Mouse (Mus musculus) stomach, embryonic 15.5 days (tissue): ENCODE measurements around the gene Cdh23. TPM values are rescaled to one million over a fixed set of nuclear protein-coding genes. Genes with fewer than 3 reads are reported as not detected.
"Not testable (repeated sequence)": the region's sequence is repeated elsewhere in the genome, so short reads cannot be mapped to it uniquely, and the experiment has no call there.

ENCODE experiments used
- ATAC-seq: fragments of 200-750 bp; cut with Nextera tagmentation; 2 replicates; pipeline ENCODE4 v1.8.0; 2017; ENCODE audit warnings: low read depth, moderate number of reproducible peaks, moderate TSS enrichment; ENCODE audit not compliant: insufficient read depth, low FRiP score
- H3K27ac ChIP-seq: fragments of 300-500 bp; sonication (generic); 2 replicates; pipeline ENCODE4 v1.5.1; 2015; ENCODE audit warnings: mild to moderate bottlenecking, inconsistent platforms
- H3K27me3 ChIP-seq: fragments of 300-500 bp; sonication (generic); replicated peaks from 2 replicates; pipeline ENCODE4 v1.6.1; 2015; ENCODE audit warnings: inconsistent platforms
- H3K36me3 ChIP-seq: fragments of 300-500 bp; sonication (generic); 2 replicates; pipeline ENCODE4 v1.6.1; 2015; ENCODE audit warnings: inconsistent platforms
- H3K4me1 ChIP-seq: fragments of 300-500 bp; sonication (generic); 2 replicates; pipeline ENCODE4 v1.6.1; 2015; ENCODE audit warnings: inconsistent platforms
- H3K4me2 ChIP-seq: fragments of 300-500 bp; sonication (generic); 2 replicates; pipeline ENCODE4 v1.6.1; 2015; ENCODE audit warnings: mild to moderate bottlenecking, inconsistent platforms
- H3K4me3 ChIP-seq: fragments of 300-500 bp; sonication (generic); replicated peaks from 2 replicates; pipeline ENCODE4 v1.5.1; 2015; ENCODE audit warnings: inconsistent platforms
- H3K9ac ChIP-seq: fragments of 300-500 bp; sonication (generic); 2 replicates; pipeline ENCODE4 v1.6.1; 2015; ENCODE audit warnings: inconsistent platforms
- H3K9me3 ChIP-seq: fragments of 300-500 bp; sonication (generic); 2 replicates; pipeline ENCODE4 v1.6.1; 2016; ENCODE audit warnings: inconsistent platforms
- whole genome bisulfite sequencing: fragments of 180-500 bp; shearing (Covaris S2); methylation state at CpG from one replicate; pipeline ENCODE4 v1.1.7; 2015; 5-methylcytosine and 5-hydroxymethylcytosine counted together
- polyA plus RNA-seq: library from polyadenylated mRNA; unstranded; fragments of >200 nt; fragmentation: Nextera tagmentation; extraction: Ambion mirVana; gene quantifications from 2 replicates; pipeline ENCODE4 v1.2.1, GENCODE M21; 2015

Gene Cdh23
- polyA plus RNA-seq, 1 experiment from 2014 or later = 0.44 TPM

GRCm38 (mm10) chr10:60732397-60732861 is 36.1 kb upstream of the Cdh23 start:
- Histone ChIP-seq H3K27ac (no peak overlapping the region), H3K9ac (no peak overlapping the region), H3K36me3 (no peaks in the 10 kb centered on the region), H3K4me2 (no peak overlapping the region), H3K9me3 (no peaks in the 10 kb centered on the region), H3K4me3 (no peak overlapping the region), H3K27me3 (no peaks in the 10 kb centered on the region), H3K4me1 (0 out of 2 replicates have a peak, but pooled peaks cover 4% of the 10 kb centered on the region)
- ATAC-seq = no peak
- WGBS = 34% methylated on average over 2 of the region's 2 CpGs

GRCm38 (mm10) chr10:60731742-60732141 is 35.5 kb upstream of the Cdh23 start:
- H3K4me2 ChIP-seq = no peak overlapping the region
- no peak for ATAC-seq
- H3K4me3 ChIP-seq = no peak overlapping the region
- no peaks in the 10 kb centered on the region for H3K27me3 ChIP-seq
- no peak overlapping the region for H3K9ac ChIP-seq
- H3K36me3 ChIP-seq = no peaks in the 10 kb centered on the region
- H3K4me1 ChIP-seq = 0 out of 2 replicates have a peak, but pooled peaks cover 4% of the 10 kb centered on the region
- H3K27ac ChIP-seq = no peak overlapping the region
- H3K9me3 ChIP-seq = no peaks in the 10 kb centered on the region
- WGBS = 29% methylated on average over 5 of the region's 5 CpGs

- no peak for ATAC-seq
- Histone ChIP-seq H3K4me2 (no peak overlapping the region), H3K36me3 (no peaks in the 10 kb centered on the region; the same call in 1 of the 2 replicates), H3K9ac (no peak overlapping the region), H3K27ac (no peak overlapping the region), H3K27me3 (no peaks in the 10 kb centered on the region), H3K4me1 (0 out of 2 replicates have a peak, but pooled peaks cover 4% of the 10 kb centered on the region), H3K4me3 (no peak overlapping the region), H3K9me3 (no peaks in the 10 kb centered on the region)
- 34% methylated on average over 5 of the region's 5 CpGs for WGBS
These were observed 31.0 kb upstream of the Cdh23 start for GRCm38 (mm10) chr10:60727301-60727700.

GRCm38 (mm10) chr10:60726896-60727295 is 30.6 kb upstream of the Cdh23 start:
- H3K36me3 ChIP-seq = no peaks in the 10 kb centered on the region; the same call in 1 of the 2 replicates
- 82% methylated on average over 3 of the region's 3 CpGs for WGBS
- H3K27me3 ChIP-seq = no peaks in the 10 kb centered on the region
- H3K4me3 ChIP-seq = no peak overlapping the region
- no peak overlapping the region for H3K27ac ChIP-seq
- no peak for ATAC-seq
- H3K4me1 ChIP-seq = 0 out of 2 replicates have a peak, but pooled peaks cover 4% of the 10 kb centered on the region
- no peaks in the 10 kb centered on the region for H3K9me3 ChIP-seq
- H3K9ac ChIP-seq = no peak overlapping the region
- no peak overlapping the region for H3K4me2 ChIP-seq

GRCm38 (mm10) chr10:60724496-60724895 is 28.2 kb upstream of the Cdh23 start:
- 75% methylated on average over 6 of the region's 6 CpGs for WGBS
- no peak overlapping the region for H3K9ac ChIP-seq

GRCm38 (mm10) chr10:60723345-60723744 is 27.1 kb upstream of the Cdh23 start:
- no peaks in the 10 kb centered on the region for H3K27me3 ChIP-seq
- H3K4me2 ChIP-seq = no peak overlapping the region
- no peaks in the 10 kb centered on the region for H3K9me3 ChIP-seq
- H3K9ac ChIP-seq = no peak overlapping the region
- H3K4me1 ChIP-seq = 0 out of 2 replicates have a peak, but pooled peaks cover 4% of the 10 kb centered on the region
- no peak overlapping the region for H3K4me3 ChIP-seq
- H3K27ac ChIP-seq = no peak overlapping the region
- WGBS = 58% methylated on average over 1 of the region's 1 CpGs
- ATAC-seq = no peak
- no peaks in the 10 kb centered on the region; the same call in 1 of the 2 replicates for H3K36me3 ChIP-seq

More at GRCm38 (mm10) chr10:60724496-60724895, 28.2 kb upstream of the Cdh23 start:
- no peaks in the 10 kb centered on the region for H3K9me3 ChIP-seq
- H3K4me3 ChIP-seq = no peak overlapping the region
- ATAC-seq = no peak
- no peak overlapping the region for H3K27ac ChIP-seq
- H3K27me3 ChIP-seq = no peaks in the 10 kb centered on the region
- no peak overlapping the region for H3K4me2 ChIP-seq
- H3K36me3 ChIP-seq = no peaks in the 10 kb centered on the region; the same call in 1 of the 2 replicates
- 0 out of 2 replicates have a peak, but pooled peaks cover 4% of the 10 kb centered on the region for H3K4me1 ChIP-seq

GRCm38 (mm10) chr10:60721640-60722039 is 25.4 kb upstream of the Cdh23 start:
- WGBS = 60% methylated on average over 12 of the region's 12 CpGs
- Histone ChIP-seq H3K9me3 (no peaks in the 10 kb centered on the region), H3K4me1 (no peaks in the 10 kb centered on the region), H3K4me2 (no peak overlapping the region), H3K27ac (no peak overlapping the region), H3K36me3 (no peaks in the 10 kb centered on the region; the same call in 1 of the 2 replicates), H3K27me3 (no peaks in the 10 kb centered on the region), H3K9ac (no peak overlapping the region), H3K4me3 (no peak overlapping the region)
- no peak for ATAC-seq

GRCm38 (mm10) chr10:60720461-60720860 is 24.2 kb upstream of the Cdh23 start:
- Histone ChIP-seq H3K36me3 (peaks cover 5% of the 10 kb centered on the region; the same call in 1 of the 2 replicates), H3K9me3 (no peaks in the 10 kb centered on the region), H3K4me3 (no peak overlapping the region), H3K4me1 (no peaks in the 10 kb centered on the region), H3K27ac (no peak overlapping the region), H3K27me3 (no peaks in the 10 kb centered on the region), H3K4me2 (no peak overlapping the region), H3K9ac (no peak overlapping the region)
- no peak for ATAC-seq
- WGBS = 80% methylated on average over 5 of the region's 5 CpGs

GRCm38 (mm10) chr10:60718491-60718890 is 22.2 kb upstream of the Cdh23 start:
- Histone ChIP-seq H3K27ac (no peak overlapping the region), H3K4me3 (no peak overlapping the region), H3K9me3 (no peaks in the 10 kb centered on the region), H3K4me2 (no peak overlapping the region), H3K27me3 (no peaks in the 10 kb centered on the region), H3K9ac (no peak overlapping the region), H3K4me1 (no peaks in the 10 kb centered on the region), H3K36me3 (peaks cover 10% of the 10 kb centered on the region)
- WGBS = 95% methylated on average over 2 of the region's 2 CpGs
- ATAC-seq = no peak

GRCm38 (mm10) chr10:60716449-60716848 is 20.2 kb upstream of the Cdh23 start:
- H3K27ac ChIP-seq = no peak overlapping the region
- H3K36me3 ChIP-seq = peaks cover 10% of the 10 kb centered on the region
- no peaks in the 10 kb centered on the region for H3K4me1 ChIP-seq
- H3K4me2 ChIP-seq = no peak overlapping the region
- WGBS = 90% methylated on average over 3 of the region's 3 CpGs
- no peaks in the 10 kb centered on the region for H3K27me3 ChIP-seq
- H3K9me3 ChIP-seq = no peaks in the 10 kb centered on the region
- H3K4me3 ChIP-seq = no peak overlapping the region
- no peak overlapping the region for H3K9ac ChIP-seq
- no peak for ATAC-seq

GRCm38 (mm10) chr10:60712299-60712698 is 16.0 kb upstream of the Cdh23 start:
- not testable (repeated sequence) for H3K27ac ChIP-seq, H3K9me3 ChIP-seq, H3K27me3 ChIP-seq, H3K9ac ChIP-seq, H3K4me2 ChIP-seq, H3K4me1 ChIP-seq, H3K4me3 ChIP-seq, ATAC-seq
- WGBS = 38% methylated on average over 7 of the region's 8 CpGs
- H3K36me3 ChIP-seq = peaks cover 10% of the 10 kb centered on the region

GRCm38 (mm10) chr10:60708837-60709236 is 12.5 kb upstream of the Cdh23 start:
- no peak; the same call in 1 of the 2 replicates for ATAC-seq
- no peaks in the 10 kb centered on the region for H3K36me3 ChIP-seq
- H3K27ac ChIP-seq = no peak overlapping the region
- no peaks in the 10 kb centered on the region for H3K9me3 ChIP-seq
- no peak overlapping the region for H3K9ac ChIP-seq
- no peaks in the 10 kb centered on the region for H3K4me1 ChIP-seq
- 73% methylated on average over 5 of the region's 5 CpGs for WGBS
- H3K27me3 ChIP-seq = no peaks in the 10 kb centered on the region
- no peak overlapping the region for H3K4me3 ChIP-seq
- no peak overlapping the region for H3K4me2 ChIP-seq

GRCm38 (mm10) chr10:60706268-60706667 is 10.0 kb upstream of the Cdh23 start:
- ATAC-seq = no peak
- Histone ChIP-seq H3K36me3 (no peaks in the 10 kb centered on the region), H3K9me3 (no peaks in the 10 kb centered on the region), H3K27ac (no peak overlapping the region), H3K27me3 (no peaks in the 10 kb centered on the region), H3K4me1 (no peaks in the 10 kb centered on the region), H3K9ac (no peak overlapping the region), H3K4me3 (no peak overlapping the region), H3K4me2 (no peak overlapping the region)
- 84% methylated on average over 4 of the region's 4 CpGs for WGBS
